Mouse (Mus musculus) kidney, postnatal 4 days (tissue): ENCODE data around the gene Aktip.
A peak's percentile ranks its signal among the peaks of the same experiment; 100 is the strongest.

Source experiments
- DNase-seq, 2 experiments: peaks; one replicate each; pipeline ENCODE4 v3.0.0; 2021; ENCODE audit warnings: mixed read lengths in 2 of 2

The Aktip gene

GRCm38 (mm10) chr8:91188152-91188551, 11.6 kb downstream of the Aktip start:
- no peak for DNase-seq

DNA sequence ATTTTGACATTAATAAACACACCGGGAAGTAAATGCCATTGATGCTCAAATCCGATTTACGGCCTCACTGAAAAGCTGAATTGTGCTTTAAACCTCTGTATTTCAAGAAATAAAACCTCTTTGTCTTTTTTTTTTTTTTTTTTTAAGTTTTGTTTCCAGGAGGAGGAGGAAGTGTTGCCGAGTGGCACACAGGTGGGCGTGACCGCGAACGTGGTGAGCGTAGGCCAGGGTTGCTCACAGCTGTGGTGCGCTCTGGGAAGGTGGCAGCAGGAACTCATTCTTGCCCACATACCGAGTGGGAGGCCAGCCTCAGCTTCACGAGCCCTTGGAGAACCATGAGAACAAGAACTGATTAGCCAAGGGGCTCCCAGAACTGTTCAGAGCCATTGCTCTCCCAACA, 13.4 kb downstream of the Aktip start:
- DNase-seq, result no peak

GRCm38 (mm10) chr8:91177708-91178107, 22.1 kb downstream of the Aktip start:
- no peak for DNase-seq

DNA sequence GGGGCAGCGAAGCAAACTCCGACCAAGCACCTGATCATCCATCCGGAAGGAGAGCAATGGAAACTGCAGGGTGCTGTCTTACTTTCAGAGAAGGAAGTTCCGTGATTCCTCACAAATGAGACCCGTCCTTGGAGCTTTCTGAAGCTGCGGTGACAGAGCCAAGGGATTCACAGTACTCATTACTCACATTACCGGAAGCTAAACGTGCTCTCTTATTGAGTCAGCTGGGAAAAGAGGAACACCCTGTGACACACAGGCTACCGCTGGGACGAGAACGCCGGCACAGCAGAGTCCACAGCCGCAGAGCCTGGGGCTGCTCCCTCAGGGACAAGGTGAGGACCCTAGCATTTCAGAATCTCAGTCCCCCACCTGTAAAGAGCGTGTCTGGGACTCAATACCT, 23.6 kb downstream of the Aktip start:
- no peak for DNase-seq

GRCm38 (mm10) chr8:91171605-91172004, 28.2 kb downstream of the Aktip start:
- peak; percentile 13 to 43 for DNase-seq

GRCm38 (mm10) chr8:91170914-91171313, 28.9 kb downstream of the Aktip start:
- no peak for DNase-seq

- peak; percentile 12 to 26 for DNase-seq
Observed at GRCm38 (mm10) chr8:91170152-91170551, 29.6 kb downstream of the Aktip start.

DNA sequence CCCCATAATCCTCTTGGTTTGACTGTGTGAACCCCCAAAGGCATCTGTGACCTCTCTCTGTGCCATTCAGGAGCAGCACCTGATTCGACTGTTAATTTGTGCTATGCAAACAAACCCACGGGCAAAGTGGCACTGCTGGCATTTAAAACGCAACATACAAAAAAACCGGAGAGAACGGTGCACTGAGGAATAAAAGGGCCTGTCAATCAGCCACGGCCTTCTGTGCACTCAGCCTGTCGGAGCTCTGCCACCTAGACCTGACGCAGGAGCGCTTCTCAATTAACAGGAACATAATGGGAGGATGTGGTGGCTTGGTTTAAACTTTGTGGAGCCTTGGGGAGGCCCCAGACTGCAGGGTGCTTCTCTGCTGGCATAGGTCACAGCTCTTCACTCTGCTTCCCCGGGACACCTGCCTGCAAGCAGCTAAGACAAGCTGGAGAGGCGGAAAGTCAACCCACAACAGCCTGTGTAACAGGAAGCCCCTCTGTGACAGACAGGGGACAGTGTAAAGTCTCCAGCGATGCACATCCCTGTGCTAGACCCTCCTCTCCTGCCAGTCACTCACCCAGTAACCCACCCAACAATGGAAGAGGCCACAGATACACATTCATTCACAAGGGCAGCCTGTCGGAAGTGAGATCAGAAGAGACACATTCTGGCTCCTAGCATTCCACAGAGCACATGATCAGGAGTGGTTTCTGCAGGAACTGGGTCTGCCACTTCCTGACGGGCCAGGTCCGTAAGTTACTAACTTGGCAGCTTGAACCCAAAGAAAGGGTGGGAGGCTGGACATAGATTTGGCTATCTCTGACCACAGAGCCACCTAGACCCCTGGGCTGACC, 39.6 kb downstream of the Aktip start:
- no peak for DNase-seq

- DNase-seq, result no peak
Observed at GRCm38 (mm10) chr8:91158617-91159016, 41.2 kb downstream of the Aktip start.

DNA sequence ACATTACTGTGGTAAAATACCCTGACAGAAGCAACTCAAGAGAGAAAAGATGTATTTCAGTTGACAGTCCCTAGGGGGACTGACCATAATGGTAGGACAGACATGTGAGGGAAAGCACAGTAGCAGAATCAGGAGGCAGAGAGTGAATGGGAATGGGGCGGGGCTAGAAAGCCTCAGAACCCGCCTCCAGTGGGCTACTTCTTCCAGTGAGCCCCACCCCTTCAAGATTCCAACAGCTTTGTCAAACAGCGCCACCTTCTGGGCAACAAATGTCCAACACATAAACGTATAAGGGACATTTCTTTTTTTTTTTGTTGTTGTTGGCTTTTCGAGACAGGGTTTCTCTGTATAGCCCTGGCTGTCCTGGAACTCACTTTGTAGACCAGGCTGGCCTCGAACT, 45.2 kb downstream of the Aktip start:
- peak; percentile 70 to 81 for DNase-seq

DNA sequence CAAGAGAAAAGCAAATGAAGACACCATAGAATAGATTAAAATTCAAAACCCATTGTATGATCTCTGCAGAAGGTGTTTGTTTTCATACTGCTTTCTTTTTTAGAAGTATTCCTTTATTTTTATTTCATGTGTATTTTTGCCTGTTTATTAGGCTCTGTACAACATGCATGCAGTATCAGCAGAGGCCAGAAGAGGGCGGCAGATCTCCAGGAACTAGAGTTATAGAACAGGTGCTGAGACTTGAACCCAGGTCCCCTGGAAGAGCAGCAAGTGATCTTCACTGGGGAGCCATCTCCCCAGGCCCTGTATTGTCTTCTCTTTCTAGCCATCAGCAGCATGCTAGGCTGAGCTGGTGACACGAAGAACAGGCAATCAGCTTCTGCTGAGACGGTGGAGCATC, 45.9 kb downstream of the Aktip start:
- DNase-seq, result no peak

DNA sequence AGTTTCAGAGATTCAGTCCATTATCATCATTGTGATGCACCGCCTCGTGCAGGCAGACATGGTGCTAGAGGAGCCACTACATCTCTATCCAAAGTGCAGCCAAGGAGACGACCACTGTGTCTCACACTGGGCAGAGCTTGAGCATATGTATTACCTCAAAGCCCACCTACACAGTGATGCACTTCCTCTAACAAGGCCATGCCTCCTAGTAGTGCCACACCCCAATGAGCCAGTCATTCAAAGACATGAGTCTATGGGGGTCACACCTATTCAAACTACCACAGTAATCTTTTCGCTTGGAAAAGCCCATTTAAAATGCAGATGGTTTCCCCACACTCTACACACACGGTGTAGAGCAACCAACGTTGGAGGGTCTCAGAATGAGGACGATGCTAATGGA, 48.2 kb downstream of the Aktip start:
- DNase-seq, result no peak

DNA sequence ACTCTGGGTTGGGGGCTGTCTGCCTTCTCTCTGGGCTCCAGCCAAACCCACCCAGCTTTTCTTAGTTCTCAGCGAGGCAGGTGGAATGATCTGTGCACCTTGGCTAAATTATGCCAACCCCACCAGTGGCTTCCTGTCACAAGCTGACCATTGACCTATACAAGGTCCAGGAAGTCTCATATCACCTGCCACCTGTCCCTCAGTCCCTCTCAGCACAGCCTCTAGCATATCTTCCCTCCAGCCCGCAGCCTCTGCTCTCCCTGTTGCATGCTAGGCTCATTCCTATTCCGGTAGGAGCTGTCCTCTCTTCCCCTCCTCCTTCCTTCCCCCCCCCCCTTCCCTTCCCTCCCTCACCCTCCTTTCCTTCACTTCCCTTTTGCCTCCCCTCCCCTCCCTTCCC, 50.5 kb downstream of the Aktip start:
- peak in 1 of 2 experiments; percentile 17 for DNase-seq

DNA sequence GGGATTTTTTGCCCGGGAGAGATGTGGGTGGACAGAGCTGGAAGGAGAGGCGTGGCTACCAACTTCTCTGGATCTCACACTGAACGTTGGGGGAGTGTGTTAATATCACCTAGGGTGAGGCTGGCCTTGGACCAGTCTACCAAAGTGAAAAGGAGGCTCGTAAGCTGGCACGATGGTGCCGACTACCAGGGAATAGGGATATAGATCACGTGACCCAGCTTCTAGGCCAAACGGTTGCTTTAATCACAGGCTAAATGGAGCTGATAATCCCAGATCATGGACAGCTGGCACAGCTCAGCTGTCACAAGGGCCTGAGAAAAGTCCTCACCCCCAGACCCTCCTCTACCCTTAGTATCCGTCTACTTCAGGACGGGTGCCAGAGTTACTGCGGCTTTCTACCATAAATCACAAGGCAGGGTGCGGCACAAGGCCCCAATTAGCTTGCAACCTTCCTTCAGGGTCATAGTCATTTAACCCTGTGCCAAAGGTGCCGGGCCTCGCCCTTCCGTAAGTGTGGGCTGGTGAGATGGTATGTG, 51.1 kb downstream of the Aktip start:
- peak; percentile 45 to 61 for DNase-seq

DNA sequence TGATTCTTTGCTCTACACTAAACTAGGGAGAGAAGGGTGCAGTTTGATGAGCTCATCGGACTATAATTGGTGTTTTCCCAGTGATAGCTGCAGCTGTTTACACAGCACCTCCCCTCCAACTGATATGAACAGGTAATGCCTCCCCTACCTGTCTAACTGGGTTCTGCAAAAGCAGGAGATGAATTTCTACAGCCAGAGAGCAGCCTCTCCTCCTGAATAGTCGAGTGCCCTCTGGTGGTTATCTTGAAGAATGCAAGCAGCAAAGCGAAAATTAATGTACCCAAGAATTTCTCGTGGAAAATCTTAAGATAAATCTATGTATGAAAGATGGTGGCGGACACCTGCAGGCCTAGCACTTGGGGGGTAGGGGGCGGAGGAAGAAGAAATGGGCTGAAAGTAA, 52.1 kb downstream of the Aktip start:
- peak; percentile 45 to 64 for DNase-seq

DNA sequence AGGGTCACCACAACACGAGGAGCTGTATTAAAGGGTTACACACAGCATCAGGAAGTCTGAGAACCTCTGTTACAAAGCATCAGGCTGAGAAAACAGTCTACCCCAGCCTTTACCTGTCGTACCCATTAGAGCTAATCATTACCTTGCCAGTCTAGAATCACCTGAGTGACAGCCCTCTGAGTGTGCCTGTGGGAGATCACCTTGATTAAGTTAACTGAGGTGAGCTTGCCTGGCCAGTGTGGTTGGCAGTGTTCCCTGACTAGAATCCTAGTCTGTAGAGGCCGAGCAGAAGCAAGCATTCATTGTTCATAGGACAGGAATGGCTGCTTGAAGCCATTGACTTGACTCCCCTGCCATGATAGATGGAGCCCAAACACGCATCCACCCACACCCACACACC, 58.9 kb downstream of the Aktip start:
- peak in 1 of 2 experiments; percentile 32 for DNase-seq

GRCm38 (mm10) chr8:91135308-91136181, 64.2 kb downstream of the Aktip start:
- DNase-seq, result peak; percentile 48 to 65

GRCm38 (mm10) chr8:91134659-91135058, 65.1 kb downstream of the Aktip start:
- peak in 1 of 2 experiments; percentile 27 for DNase-seq

DNA sequence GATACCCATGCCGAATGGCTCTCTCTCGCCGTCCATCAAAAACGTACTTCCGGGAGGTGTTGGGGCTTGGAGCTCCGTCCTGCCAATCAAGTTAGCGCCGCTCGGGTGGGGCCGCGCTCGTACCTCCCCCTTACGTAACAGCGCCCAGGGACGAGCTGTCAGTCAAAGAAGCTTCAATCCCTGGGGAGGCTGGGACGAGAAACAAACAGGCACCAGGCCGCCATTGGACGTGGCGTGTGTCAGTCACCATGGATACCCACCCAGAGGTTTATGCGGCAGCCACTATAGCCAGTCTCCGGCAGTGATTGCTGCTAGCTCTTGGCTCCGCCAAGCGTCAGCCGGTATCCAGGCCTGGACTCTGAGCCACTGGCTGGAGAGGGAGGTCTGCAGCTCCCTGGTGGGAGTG, 65.7 kb downstream of the Aktip start:
- DNase-seq, result peak; percentile 100

DNA sequence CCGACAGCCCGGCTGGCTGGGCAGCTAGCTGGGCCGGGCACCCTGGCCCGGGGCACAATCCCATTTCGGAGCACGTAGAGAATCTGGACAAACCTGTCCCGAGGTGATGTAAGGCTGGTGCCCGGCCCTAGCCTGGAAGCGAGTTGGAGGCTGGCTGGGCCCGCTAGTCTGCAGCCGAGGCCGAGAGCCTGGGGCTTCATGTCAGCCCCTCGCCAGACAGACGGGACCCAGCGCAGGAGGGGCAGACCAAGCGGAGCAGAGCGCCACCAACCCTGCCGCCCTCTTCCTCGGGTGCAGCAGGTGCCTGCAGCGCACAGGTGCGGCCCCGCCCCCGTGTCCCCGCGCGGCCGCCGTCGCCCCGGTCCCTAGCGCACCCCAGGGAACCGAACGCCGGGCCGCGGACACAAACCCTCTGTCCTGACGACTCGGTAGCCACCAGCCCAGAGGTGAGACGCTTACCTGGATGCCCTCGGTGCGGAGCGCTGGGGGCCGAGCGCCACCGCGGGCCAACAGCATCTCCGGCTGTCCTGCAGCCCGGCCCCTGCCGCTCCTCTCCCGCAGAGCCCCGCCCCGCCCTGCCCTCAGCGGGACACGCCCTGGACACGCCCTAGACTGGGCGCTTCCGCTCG, 66.2 kb downstream of the Aktip start:
- no peak for DNase-seq

DNA sequence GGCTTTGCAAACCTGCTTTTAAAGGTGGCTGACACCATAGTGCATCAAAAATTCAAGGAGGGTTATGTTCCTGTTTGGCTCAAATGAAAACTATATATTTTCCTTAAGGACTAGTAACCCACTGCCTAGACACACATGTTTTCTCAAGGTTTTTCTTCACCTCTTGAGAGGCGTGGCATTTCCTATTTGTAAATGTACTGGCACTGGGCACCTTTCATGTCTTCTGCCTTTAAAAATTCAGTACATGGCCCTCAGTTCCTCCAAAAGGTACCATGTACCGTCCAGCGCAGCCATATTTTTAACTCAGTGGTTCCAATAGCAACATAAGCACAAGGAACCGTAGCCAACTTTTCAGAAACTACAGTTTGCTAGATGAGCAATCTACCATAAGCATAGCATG, 67.0 kb downstream of the Aktip start:
- DNase-seq, result no peak

- DNase-seq, result no peak
Observed at GRCm38 (mm10) chr8:91126786-91127185, 73.0 kb downstream of the Aktip start.

GRCm38 (mm10) chr8:91124315-91124714, 75.5 kb downstream of the Aktip start:
- DNase-seq, result no peak
